Mouse (Mus musculus): Measurements from ENCODE around the gene Dock9.

DNA sequence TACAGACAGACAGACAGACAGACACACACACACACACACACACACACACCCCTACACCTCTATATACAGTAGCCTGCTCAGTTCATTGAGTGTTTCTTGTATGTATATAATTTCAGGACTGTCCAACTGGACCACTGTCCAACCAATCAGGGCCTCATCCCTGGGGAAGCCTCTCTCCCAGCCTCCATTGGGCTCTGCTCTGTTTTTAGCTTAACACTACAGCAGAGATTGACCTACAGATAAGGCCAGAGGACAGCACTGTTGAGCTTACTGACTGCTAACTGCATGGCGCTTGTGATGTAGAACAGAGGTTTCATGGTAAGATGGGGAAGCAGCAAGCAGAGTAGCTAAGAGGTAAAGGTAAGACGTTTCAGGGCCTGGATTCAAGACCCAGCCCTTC lies 5.7 kb downstream of the Dock9 start:
- TF ChIP-seq CTCF (IDR thresholded peaks at IDR 0.05) (no peak), POLR2A (IDR thresholded peaks at IDR 0.05; ENCODE audit: insufficient read depth, low read depth, low read length) (no peak), EP300 (IDR thresholded peaks at IDR 0.05; ENCODE audit: insufficient read depth, low read depth, low read length) (no peak)
